Mouse (Mus musculus) G1E (cell line): ENCODE results near the gene Map7.

Experiments used
- CTCF ChIP-seq: IDR thresholded peaks from 2 replicates; pipeline ENCODE4 v1.5.1; 2012; ENCODE audit warnings: low read depth, low read length, inconsistent platforms, mixed read lengths
- GATA1 ChIP-seq: IDR thresholded peaks from 2 replicates; pipeline ENCODE4 v1.6.1; 2012; ENCODE audit warnings: borderline replicate concordance, low read length, inconsistent platforms, mixed read lengths
- POLR2AphosphoS5 ChIP-seq: IDR thresholded peaks from 2 replicates; pipeline ENCODE4 v1.6.1; 2012; ENCODE audit warnings: low read depth, low read length, inconsistent platforms; ENCODE audit not compliant: insufficient replicate concordance
- TAL1 ChIP-seq: conservative IDR thresholded peaks from 2 replicates; pipeline ENCODE4 v1.6.1; 2012; ENCODE audit warnings: low read depth, low read length, inconsistent platforms, mixed read lengths

DNA sequence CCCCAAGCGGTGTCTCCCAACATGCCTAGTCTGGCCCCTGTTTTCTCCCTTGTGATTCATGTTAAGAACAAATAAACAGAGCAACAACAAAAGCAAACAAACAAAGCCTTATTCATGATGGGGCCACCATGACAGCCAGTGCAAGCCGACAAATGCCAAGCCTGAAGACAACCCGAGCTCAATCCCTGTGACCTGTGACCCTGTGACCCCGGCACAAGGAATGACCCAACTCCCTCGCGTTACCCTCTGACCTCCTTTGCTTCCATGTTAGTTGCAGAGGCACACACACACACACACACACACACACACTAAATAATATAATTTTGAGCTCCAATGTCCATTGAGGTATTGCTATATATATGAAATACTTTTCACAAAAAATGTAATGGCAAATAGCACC is 139.1 kb downstream of the Map7 start:
- TF ChIP-seq POLR2AphosphoS5 (no peak), CTCF (no peak), TAL1 (no peak), GATA1 (no peak)
